Comparison of ENCODE assay signal across 8 mouse cellular contexts in the genomic region with DNA sequence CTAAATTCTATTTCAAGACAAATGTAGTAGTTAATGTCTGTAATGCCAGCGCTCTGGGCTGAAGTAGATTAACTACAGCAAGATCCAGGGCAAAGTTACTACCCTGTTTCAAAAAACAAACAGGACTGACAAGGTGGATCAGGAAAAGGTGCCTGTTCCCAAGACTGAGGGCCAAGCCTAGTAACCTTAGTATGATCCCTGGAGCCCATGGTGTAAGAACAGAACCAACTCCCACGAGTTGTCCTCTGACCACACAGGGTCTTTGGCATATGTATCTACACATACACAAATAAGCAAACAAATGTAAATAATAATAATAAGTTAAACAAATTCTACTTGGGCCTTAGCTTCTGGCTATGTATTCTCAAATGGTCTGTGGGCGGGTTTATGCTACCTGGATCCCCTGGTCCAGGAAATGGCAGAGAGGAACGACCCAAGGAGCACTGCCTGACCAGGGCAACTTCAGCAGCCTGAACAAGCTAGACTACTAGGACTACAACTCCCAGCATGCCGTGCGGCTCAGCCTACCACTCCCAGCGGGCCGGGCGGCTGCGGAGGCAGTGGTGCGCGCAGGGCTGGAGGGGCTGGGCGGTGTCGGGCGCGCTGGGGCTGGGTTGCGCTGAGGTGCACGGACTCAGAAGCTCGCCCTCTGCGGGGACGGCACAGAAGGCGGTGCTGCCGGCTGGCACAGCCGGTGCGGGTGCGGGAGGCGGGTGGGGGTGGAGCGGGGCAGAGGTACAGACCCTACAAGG. TPM values are rescaled to one million over a fixed set of nuclear protein-coding genes. Genes with fewer than 3 reads are reported as not detected.
DNase-seq lines count a peak whose midpoint lies in the region; ATAC-seq lines count a peak whose summit lies in the region.

A gene (plus strand): TSS at position 560 of the 752 bp plus-strand sequence.

- peaks cover 37% of the 10 kb centered on the region for H3K36me3 ChIP-seq in hindbrain, embryonic 10.5 days

- peaks cover 29% of the 10 kb centered on the region for H3K4me1 ChIP-seq in hindbrain, embryonic 10.5 days (replicated peaks)

- H3K4me3 ChIP-seq in hindbrain, embryonic 10.5 days: peak within 1 kb of the TSS; percentile 96

- H3K27ac ChIP-seq in hindbrain, embryonic 10.5 days: peak within 1 kb of the TSS; percentile 92

- no peaks in the 10 kb centered on the region for H3K9me3 ChIP-seq in hindbrain, embryonic 10.5 days

- peak; percentile 93 for DNase-seq in MN1 (ENCODE audit: low spot score)
- peak; percentile 96 for DNase-seq in cerebellum, adult 9-10 months
- DNase-seq in hindbrain, embryonic 10.5 days (ENCODE audit: low spot score): peak; percentile 92
- peak; percentile 96 to 98 for DNase-seq in layer of hippocampus, postnatal 10 days (ENCODE audit: low spot score in 2 of 2)
- DNase-seq in lung, postnatal 10 days: peak; percentile 98
- DNase-seq in ovary, postnatal 36 days (ENCODE audit: low spot score): peak; percentile 96
- peak; percentile 96 for DNase-seq in thymus, postnatal 25 days

- WGBS in hindbrain, embryonic 10.5 days: 6% methylated on average over 28 of the region's 28 CpGs

- no peaks in the 10 kb centered on the region for H3K27me3 ChIP-seq in hindbrain, embryonic 10.5 days (ENCODE audit: insufficient read depth, poor library complexity, severe bottlenecking)

- ATAC-seq in frontal cortex, adult (ENCODE audit: low TSS enrichment): peak; percentile 96

RNA-seq across cellular contexts. Expression of the gene that starts here (rescaled TPM):
- 18.3 and 24.7 TPM in 2 replicates for polyA plus RNA-seq in hindbrain, embryonic 10.5 days (2016; fragmentation: Nextera tagmentation; extraction: Ambion mirVana)
- 10 to 100 TPM; 88.9 to 94.0 TPM for total RNA-seq in layer of hippocampus, postnatal 10 days (2021)

Comparison
In these comparisons a context has a peak if more than half of its experiments do, and no peak if none do; other contexts are left out.
1. Peak in every context shown above with its lines: DNase-seq, ATAC-seq, H3K4me3 ChIP-seq and H3K27ac ChIP-seq.